Mouse (Mus musculus): ENCODE results near the gene Olfr1313. TPM values are rescaled to one million over a fixed set of nuclear protein-coding genes. Genes with fewer than 3 reads are reported as not detected.
"Not testable (repeated sequence)": the region's sequence is repeated elsewhere in the genome, so short reads cannot be mapped to it uniquely, and the experiment has no call there.

The Olfr1313 gene
- not detected in 2 replicates for total RNA-seq (2014; rRNA removed)
- polyA plus RNA-seq (2015; fragmentation: Nextera tagmentation; extraction: Ambion mirVana) = not detected in 2 replicates

GRCm38 (mm10) chr2:112077743-112078142 is at the start of gene Olfr1313:
TSS of gene Olfr1313 (minus strand) at chr2:112077843.
- ATAC-seq (no peak), DNase-seq (ENCODE audit: low spot score) (no peak)
- no peaks in the 10 kb centered on the region for H3K27me3 ChIP-seq (ENCODE audit: insufficient read depth, low read length)
- H3K9me3 ChIP-seq (ENCODE audit: low read length) = no peaks in the 10 kb centered on the region
- no peak within 1 kb of the TSS for H3K4me3 ChIP-seq (ENCODE audit: low read length)
- H3K4me1 ChIP-seq (ENCODE audit: insufficient read depth, low read length) = no peaks in the 10 kb centered on the region
- no peak within 1 kb of the TSS for H3K9ac ChIP-seq (replicated peaks; ENCODE audit: low read length)
- H3K36me3 ChIP-seq (ENCODE audit: insufficient read depth, low read length) = no peaks in the 10 kb centered on the region
- no peak within 1 kb of the TSS for H3K4me2 ChIP-seq (ENCODE audit: low read depth, low read length)
- TF ChIP-seq CTCF (IDR thresholded peaks at IDR 0.05; ENCODE audit: low read depth) = no peak
- H3K27ac ChIP-seq = no peak within 1 kb of the TSS

GRCm38 (mm10) chr2:112115340-112115739 is 37.7 kb upstream of the Olfr1313 start, which contains the start of gene Olfr1315-ps1:
TSS of gene Olfr1315-ps1 (minus strand) at chr2:112115440.
- Histone ChIP-seq H3K4me1 (ENCODE audit: insufficient read depth, low read length) (no peaks in the 10 kb centered on the region), H3K4me3 (ENCODE audit: low read length) (no peak within 1 kb of the TSS), H3K4me2 (ENCODE audit: low read depth, low read length) (no peak within 1 kb of the TSS), H3K9ac (replicated peaks; ENCODE audit: low read length) (no peak within 1 kb of the TSS), H3K36me3 (ENCODE audit: insufficient read depth, low read length) (no peaks in the 10 kb centered on the region), H3K27me3 (ENCODE audit: insufficient read depth, low read length) (no peaks in the 10 kb centered on the region), H3K9me3 (ENCODE audit: low read length) (no peaks in the 10 kb centered on the region), H3K27ac (no peak within 1 kb of the TSS)
- no peak for TF ChIP-seq CTCF (IDR thresholded peaks at IDR 0.05; ENCODE audit: low read depth)
- ATAC-seq = no peak
- DNase-seq (ENCODE audit: low spot score) = no peak
- WGBS = 81% methylated on average over 1 of the region's 1 CpGs

- Histone ChIP-seq H3K4me3 (ENCODE audit: low read length) (no peak within 1 kb of the TSS), H3K27ac (no peak within 1 kb of the TSS), H3K9me3 (ENCODE audit: low read length) (no peaks in the 10 kb centered on the region), H3K27me3 (ENCODE audit: insufficient read depth, low read length) (no peaks in the 10 kb centered on the region), H3K4me1 (ENCODE audit: insufficient read depth, low read length) (no peaks in the 10 kb centered on the region), H3K9ac (replicated peaks; ENCODE audit: low read length) (no peak within 1 kb of the TSS), H3K4me2 (ENCODE audit: low read depth, low read length) (no peak within 1 kb of the TSS), H3K36me3 (ENCODE audit: insufficient read depth, low read length) (no peaks in the 10 kb centered on the region)
- ATAC-seq (no peak), DNase-seq (ENCODE audit: low spot score) (no peak)
- no peak for TF ChIP-seq CTCF (IDR thresholded peaks at IDR 0.05; ENCODE audit: low read depth)
These were observed 19.0 kb upstream of the Olfr1313 start, which contains the start of gene Olfr1314 for GRCm38 (mm10) chr2:112096681-112097080. TSS of gene Olfr1314 (minus strand) at chr2:112096781.

GRCm38 (mm10) chr2:112050138-112050537 is 27.5 kb downstream of the Olfr1313 start, which contains the start of gene Olfr1312:
TSS of gene Olfr1312 (minus strand) at chr2:112050238.
- 33% methylated on average over 1 of the region's 1 CpGs for WGBS
- H3K4me3 ChIP-seq (ENCODE audit: low read length) = no peak within 1 kb of the TSS
- H3K36me3 ChIP-seq (ENCODE audit: insufficient read depth, low read length) = no peaks in the 10 kb centered on the region
- H3K4me2 ChIP-seq (ENCODE audit: low read depth, low read length) = no peak within 1 kb of the TSS
- TF ChIP-seq CTCF (IDR thresholded peaks at IDR 0.05; ENCODE audit: low read depth) = no peak
- H3K27me3 ChIP-seq (ENCODE audit: insufficient read depth, low read length) = no peaks in the 10 kb centered on the region
- H3K4me1 ChIP-seq (ENCODE audit: insufficient read depth, low read length) = no peaks in the 10 kb centered on the region
- H3K9me3 ChIP-seq (ENCODE audit: low read length) = no peaks in the 10 kb centered on the region
- no peak within 1 kb of the TSS for H3K27ac ChIP-seq
- no peak for DNase-seq (ENCODE audit: low spot score)
- H3K9ac ChIP-seq (replicated peaks; ENCODE audit: low read length) = no peak within 1 kb of the TSS
- no peak for ATAC-seq

DNA sequence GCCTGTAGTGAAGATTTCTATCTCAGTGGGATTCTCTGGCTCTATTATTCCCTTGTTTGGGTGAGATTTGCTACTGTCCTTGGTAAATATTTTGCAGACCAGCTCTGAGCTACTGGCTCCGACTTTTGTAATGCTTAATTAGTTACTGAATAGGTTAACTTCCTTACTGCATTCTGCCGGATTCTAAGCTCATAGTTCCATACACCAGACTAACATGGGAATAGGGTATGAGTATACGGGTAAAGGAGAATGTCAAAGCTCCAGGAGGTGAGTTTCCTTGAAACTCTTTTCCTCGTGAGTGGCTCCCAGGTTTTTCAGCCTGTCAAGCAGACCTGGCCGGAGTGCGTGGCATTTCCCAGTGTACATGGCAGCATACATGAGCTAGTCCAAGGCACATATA is 50.7 kb downstream of the Olfr1313 start:
- not testable (repeated sequence) for H3K27me3 ChIP-seq (ENCODE audit: insufficient read depth, low read length); H3K4me1 ChIP-seq (ENCODE audit: insufficient read depth, low read length); H3K4me3 ChIP-seq (ENCODE audit: low read length); H3K27ac ChIP-seq; DNase-seq (ENCODE audit: low spot score); H3K9me3 ChIP-seq (ENCODE audit: low read length); H3K36me3 ChIP-seq (ENCODE audit: insufficient read depth, low read length); H3K9ac ChIP-seq (replicated peaks; ENCODE audit: low read length); H3K4me2 ChIP-seq (ENCODE audit: low read depth, low read length); ATAC-seq
- 46% methylated on average over 6 of the region's 6 CpGs for WGBS

- H3K4me3 ChIP-seq (ENCODE audit: low read length) = no peak within 1 kb of the TSS
- DNase-seq (ENCODE audit: low spot score) (no peak), ATAC-seq (no peak)
- TF ChIP-seq CTCF (IDR thresholded peaks at IDR 0.05; ENCODE audit: low read depth) = no peak
- H3K9me3 ChIP-seq (ENCODE audit: low read length) = no peaks in the 10 kb centered on the region
- H3K4me1 ChIP-seq (ENCODE audit: insufficient read depth, low read length) = no peaks in the 10 kb centered on the region
- no peak within 1 kb of the TSS for H3K9ac ChIP-seq (replicated peaks; ENCODE audit: low read length)
- no peaks in the 10 kb centered on the region for H3K27me3 ChIP-seq (ENCODE audit: insufficient read depth, low read length)
- no peak within 1 kb of the TSS for H3K27ac ChIP-seq
- no peak within 1 kb of the TSS for H3K4me2 ChIP-seq (ENCODE audit: low read depth, low read length)
- no peaks in the 10 kb centered on the region for H3K36me3 ChIP-seq (ENCODE audit: insufficient read depth, low read length)
- 89% methylated on average over 2 of the region's 2 CpGs for WGBS
These were observed 53.3 kb downstream of the Olfr1313 start, which contains the start of gene Olfr1311 for GRCm38 (mm10) chr2:112024312-112024711. TSS of gene Olfr1311 (minus strand) at chr2:112024412.

Other genes with a start within 250 kb of the Olfr1313 start
- gene Olfr1305, start 200.7 kb downstream of the Olfr1313 start, total RNA-seq (2014; rRNA removed) = not detected in 2 replicates
- gene Olfr1305, start 200.7 kb downstream of the Olfr1313 start, polyA plus RNA-seq (2015; fragmentation: Nextera tagmentation; extraction: Ambion mirVana) = not detected in 2 replicates
- not detected in 2 replicates for gene Olfr1306, start 161.6 kb downstream of the Olfr1313 start, total RNA-seq (2014; rRNA removed)
- gene Olfr1306, start 161.6 kb downstream of the Olfr1313 start, polyA plus RNA-seq (2015; fragmentation: Nextera tagmentation; extraction: Ambion mirVana) = not detected in 2 replicates
- not detected in 2 replicates for gene Olfr1307, start 128.4 kb downstream of the Olfr1313 start, total RNA-seq (2014; rRNA removed)
- gene Olfr1307, start 128.4 kb downstream of the Olfr1313 start, polyA plus RNA-seq (2015; fragmentation: Nextera tagmentation; extraction: Ambion mirVana) = not detected in 2 replicates
- not detected in 2 replicates for gene Olfr1308, start 112.9 kb downstream of the Olfr1313 start, total RNA-seq (2014; rRNA removed)
- gene Olfr1308, start 112.9 kb downstream of the Olfr1313 start, polyA plus RNA-seq (2015; fragmentation: Nextera tagmentation; extraction: Ambion mirVana) = not detected in 2 replicates
- gene Olfr1309, start 87.6 kb downstream of the Olfr1313 start, total RNA-seq (2014; rRNA removed) = 0.11 TPM in 1 of 2 replicates, not detected in the other
- gene Olfr1309, start 87.6 kb downstream of the Olfr1313 start, polyA plus RNA-seq (2015; fragmentation: Nextera tagmentation; extraction: Ambion mirVana) = not detected in 2 replicates
- not detected in 2 replicates for gene Olfr1310, start 65.1 kb downstream of the Olfr1313 start, total RNA-seq (2014; rRNA removed)
- gene Olfr1310, start 65.1 kb downstream of the Olfr1313 start, polyA plus RNA-seq (2015; fragmentation: Nextera tagmentation; extraction: Ambion mirVana) = not detected in 2 replicates
- not detected in 2 replicates for gene Olfr1311, start 53.4 kb downstream of the Olfr1313 start, total RNA-seq (2014; rRNA removed)
- not detected in 2 replicates for gene Olfr1311, start 53.4 kb downstream of the Olfr1313 start, polyA plus RNA-seq (2015; fragmentation: Nextera tagmentation; extraction: Ambion mirVana)
- gene Olfr1312, start 27.6 kb downstream of the Olfr1313 start, total RNA-seq (2014; rRNA removed) = not detected in 2 replicates
- not detected in 2 replicates for gene Olfr1312, start 27.6 kb downstream of the Olfr1313 start, polyA plus RNA-seq (2015; fragmentation: Nextera tagmentation; extraction: Ambion mirVana)
- gene Olfr1314, start 18.9 kb upstream of the Olfr1313 start, total RNA-seq (2014; rRNA removed) = not detected in 2 replicates
- gene Olfr1314, start 18.9 kb upstream of the Olfr1313 start, polyA plus RNA-seq (2015; fragmentation: Nextera tagmentation; extraction: Ambion mirVana) = not detected in 2 replicates
- gene Olfr1315-ps1, start 37.6 kb upstream of the Olfr1313 start, total RNA-seq (2014; rRNA removed) = 0.21 TPM in 1 of 2 replicates, not detected in the other
- not detected in 2 replicates for gene Olfr1315-ps1, start 37.6 kb upstream of the Olfr1313 start, polyA plus RNA-seq (2015; fragmentation: Nextera tagmentation; extraction: Ambion mirVana)
- gene Olfr1316, start 57.1 kb upstream of the Olfr1313 start, total RNA-seq (2014; rRNA removed) = not detected in 2 replicates
- not detected in 2 replicates for gene Olfr1316, start 57.1 kb upstream of the Olfr1313 start, polyA plus RNA-seq (2015; fragmentation: Nextera tagmentation; extraction: Ambion mirVana)
- gene Olfr1317, start 62.5 kb upstream of the Olfr1313 start, total RNA-seq (2014; rRNA removed) = not detected in 2 replicates
- gene Olfr1317, start 62.5 kb upstream of the Olfr1313 start, polyA plus RNA-seq (2015; fragmentation: Nextera tagmentation; extraction: Ambion mirVana) = not detected in 2 replicates
- gene Olfr1318, start 76.4 kb upstream of the Olfr1313 start, total RNA-seq (2014; rRNA removed) = not detected in 2 replicates
- gene Olfr1318, start 76.4 kb upstream of the Olfr1313 start, polyA plus RNA-seq (2015; fragmentation: Nextera tagmentation; extraction: Ambion mirVana) = 0.14 TPM in 2 replicates
- 21.3 and 44.7 TPM in 2 replicates for gene Lpcat4, start 161.6 kb upstream of the Olfr1313 start, total RNA-seq (2014; rRNA removed)
- gene Lpcat4, start 161.6 kb upstream of the Olfr1313 start, polyA plus RNA-seq (2015; fragmentation: Nextera tagmentation; extraction: Ambion mirVana) = 20.8 and 22.8 TPM in 2 replicates
- gene Nutm1, start 181.4 kb upstream of the Olfr1313 start, total RNA-seq (2014; rRNA removed) = 0.05 TPM in 1 of 2 replicates, not detected in the other
- 0.06 and 0.11 TPM in 2 replicates for gene Nutm1, start 181.4 kb upstream of the Olfr1313 start, polyA plus RNA-seq (2015; fragmentation: Nextera tagmentation; extraction: Ambion mirVana)
- 61.0 and 115 TPM in 2 replicates for gene Nop10, start 184.1 kb upstream of the Olfr1313 start, total RNA-seq (2014; rRNA removed)
- gene Nop10, start 184.1 kb upstream of the Olfr1313 start, polyA plus RNA-seq (2015; fragmentation: Nextera tagmentation; extraction: Ambion mirVana) = 177 and 183 TPM in 2 replicates
- gene Slc12a6, start 188.0 kb upstream of the Olfr1313 start, total RNA-seq (2014; rRNA removed) = 55.5 and 68.2 TPM in 2 replicates
- gene Slc12a6, start 188.0 kb upstream of the Olfr1313 start, polyA plus RNA-seq (2015; fragmentation: Nextera tagmentation; extraction: Ambion mirVana) = 12.6 and 13.6 TPM in 2 replicates
- not detected in 2 replicates for gene Gm21985, start 188.5 kb upstream of the Olfr1313 start, total RNA-seq (2014; rRNA removed)
- gene Gm21985, start 188.5 kb upstream of the Olfr1313 start, polyA plus RNA-seq (2015; fragmentation: Nextera tagmentation; extraction: Ambion mirVana) = not detected in 2 replicates